Mouse (Mus musculus) right cerebral cortex, postnatal 4 days (tissue): Measurements from ENCODE around the gene Adgre5.

Experiments used
- DNase-seq: peaks from one replicate; pipeline ENCODE4 v3.0.0-alpha.2; 2022

Adgre5 gene

GRCm38 (mm10) chr8:83719693-83720092 lies 21.4 kb downstream of the Adgre5 start:
- DNase-seq, result no peak

DNA sequence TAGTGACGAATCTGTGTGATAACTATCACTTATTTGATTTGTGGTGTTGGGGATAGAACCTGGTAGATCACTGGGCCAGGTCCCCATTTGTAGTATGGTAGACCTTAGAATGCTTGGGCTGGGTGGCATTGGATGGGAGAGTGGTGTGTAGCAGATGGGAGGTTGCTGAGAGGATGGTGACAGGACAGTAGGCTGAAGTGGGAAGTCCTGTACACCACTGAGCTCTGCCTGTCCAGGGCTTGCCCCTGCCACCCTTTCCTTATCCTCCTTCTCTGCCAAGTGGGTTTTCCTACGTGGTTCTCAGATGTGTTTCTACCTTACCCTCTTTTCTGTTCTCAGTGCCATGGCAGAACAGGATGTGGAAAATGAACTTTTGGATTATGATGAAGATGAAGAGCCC lies 22.1 kb downstream of the Adgre5 start:
- no peak for DNase-seq

DNA sequence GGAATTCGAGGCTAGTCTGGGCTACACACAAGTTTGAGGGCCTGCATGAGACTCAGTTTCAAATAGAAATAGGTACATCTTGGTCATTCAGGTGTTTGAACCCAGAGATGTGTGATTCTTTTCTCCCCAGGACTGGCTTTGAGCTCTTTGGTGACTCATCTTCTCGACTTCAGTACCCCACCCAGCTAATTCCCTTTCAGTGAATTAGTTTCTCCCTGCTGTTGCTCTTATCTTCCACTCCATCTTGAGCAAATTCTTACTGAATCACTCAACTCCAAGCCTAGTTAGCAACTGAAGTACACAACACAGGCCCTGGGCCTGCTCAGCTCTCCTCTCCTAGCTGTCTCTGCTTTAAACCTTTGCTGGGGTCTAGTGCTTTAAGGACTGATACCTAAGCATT lies 24.6 kb downstream of the Adgre5 start:
- no peak for DNase-seq

- no peak for DNase-seq
Observed at GRCm38 (mm10) chr8:83715771-83716170, 25.4 kb downstream of the Adgre5 start.

DNA sequence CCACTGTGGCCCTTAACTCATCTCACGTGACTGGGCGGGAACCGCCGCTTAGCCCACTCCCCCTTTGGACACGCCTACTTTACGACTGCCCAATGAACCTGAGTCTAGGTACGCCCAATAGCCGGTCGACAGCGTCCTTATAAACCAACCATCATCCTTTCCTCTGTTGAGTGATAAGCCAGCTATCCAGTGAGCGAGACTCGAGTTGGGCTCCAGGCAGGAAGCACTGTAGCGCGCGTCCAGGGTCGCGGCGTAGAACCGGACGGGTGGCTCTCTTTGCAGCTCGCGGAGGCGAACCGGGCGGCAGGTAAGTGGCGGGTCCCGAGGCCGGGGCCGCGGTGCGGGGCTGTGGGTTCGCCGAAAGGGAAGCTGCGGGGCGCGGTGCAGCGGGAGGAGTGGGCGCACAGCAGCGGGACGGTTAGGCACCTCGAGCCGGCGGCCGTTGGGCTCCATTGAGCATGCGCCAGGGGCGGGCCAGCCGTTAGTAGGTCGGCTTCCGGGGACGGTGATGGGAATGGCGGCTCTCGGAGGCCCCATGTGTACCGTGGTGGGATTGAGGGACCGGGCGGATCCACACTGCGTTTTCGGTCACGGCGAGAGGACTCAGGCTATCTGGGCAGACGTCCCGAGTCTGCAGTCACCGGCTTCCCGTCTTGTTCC lies 26.0 kb downstream of the Adgre5 start, which contains the start of gene Ddx39:
TSS of gene Ddx39 (plus strand) at position 147 of the 660 bp plus-strand sequence.
- DNase-seq, result peak; percentile 91

DNA sequence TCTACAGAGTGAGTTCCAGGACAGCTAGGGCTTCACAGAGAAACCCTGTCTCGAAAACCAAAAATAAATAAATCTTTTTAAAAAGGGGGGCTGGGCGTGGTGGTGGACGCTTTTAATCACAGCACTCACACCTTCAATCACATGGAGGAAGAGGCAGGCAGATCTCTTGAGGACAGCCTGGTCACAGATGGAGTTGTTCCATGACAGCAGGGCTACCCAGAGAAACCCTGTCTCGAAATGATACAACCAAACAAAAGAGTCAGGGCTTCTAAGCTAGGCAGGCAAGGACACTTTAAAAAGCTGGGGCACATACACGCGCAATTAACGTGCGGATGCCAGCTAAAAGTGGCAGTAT lies 26.5 kb downstream of the Adgre5 start:
- DNase-seq, result no peak

DNA sequence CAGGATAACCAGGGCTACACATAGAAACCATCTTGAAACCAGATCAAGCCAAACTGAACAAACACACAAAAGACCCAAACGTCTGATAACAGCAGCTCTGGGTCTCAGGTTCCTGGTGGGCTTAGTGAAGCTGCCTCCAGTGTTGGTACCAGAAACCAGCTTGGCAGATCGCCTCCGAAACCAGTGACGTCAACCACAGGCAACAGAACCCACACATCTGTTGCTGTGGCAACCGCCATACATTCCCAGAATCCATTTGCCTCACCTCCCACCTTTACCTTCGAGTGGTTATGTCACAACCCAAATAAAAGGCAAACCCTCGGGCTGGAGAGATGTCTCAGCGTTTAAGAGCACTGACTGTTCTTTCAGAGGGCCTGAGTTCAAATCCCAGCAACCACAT lies 33.6 kb downstream of the Adgre5 start:
- DNase-seq, result no peak

- no peak for DNase-seq
Observed at GRCm38 (mm10) chr8:83706411-83706810, 34.7 kb downstream of the Adgre5 start.

DNA sequence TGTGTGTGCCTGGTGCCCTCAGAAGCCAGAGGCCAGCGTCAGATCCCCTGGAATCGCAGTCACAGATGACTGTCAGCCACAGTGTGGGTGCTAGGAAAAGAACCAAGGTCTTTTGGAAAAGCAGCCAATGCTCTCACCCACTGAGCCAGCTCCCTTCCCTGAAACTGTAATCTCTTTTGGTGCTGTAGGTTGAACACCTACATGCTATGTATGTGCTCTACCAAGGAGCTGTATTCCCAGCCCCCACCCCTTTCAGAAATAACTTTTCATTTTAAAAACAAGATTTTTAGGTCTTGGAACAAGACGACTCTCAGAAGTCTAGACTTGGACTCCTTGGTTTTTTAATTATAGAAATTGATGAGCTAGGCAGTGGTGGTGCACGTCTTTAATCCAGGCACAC lies 37.7 kb downstream of the Adgre5 start:
- DNase-seq, result no peak

- DNase-seq, result no peak
Observed at GRCm38 (mm10) chr8:83700423-83701085, 40.6 kb downstream of the Adgre5 start.

DNA sequence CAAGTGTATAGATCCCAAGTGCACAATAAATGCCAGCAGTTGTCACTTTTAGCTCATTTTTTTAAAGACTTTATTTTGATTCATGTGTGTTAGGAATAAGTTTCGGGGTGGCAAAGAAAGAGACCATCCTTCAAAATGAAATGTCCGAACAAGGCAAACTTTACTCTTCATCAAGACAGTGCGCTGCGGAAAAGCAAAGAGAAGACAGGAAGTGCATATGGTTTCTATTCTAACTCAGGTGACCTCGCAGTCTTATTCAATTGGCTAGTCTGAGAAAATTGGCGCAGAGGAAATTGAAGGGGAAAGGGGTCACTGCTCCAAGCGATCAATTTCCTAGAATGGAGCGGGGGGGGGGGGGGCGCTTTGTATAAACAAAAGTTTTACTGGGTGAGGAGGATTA lies 41.6 kb downstream of the Adgre5 start:
- DNase-seq, result no peak

DNA sequence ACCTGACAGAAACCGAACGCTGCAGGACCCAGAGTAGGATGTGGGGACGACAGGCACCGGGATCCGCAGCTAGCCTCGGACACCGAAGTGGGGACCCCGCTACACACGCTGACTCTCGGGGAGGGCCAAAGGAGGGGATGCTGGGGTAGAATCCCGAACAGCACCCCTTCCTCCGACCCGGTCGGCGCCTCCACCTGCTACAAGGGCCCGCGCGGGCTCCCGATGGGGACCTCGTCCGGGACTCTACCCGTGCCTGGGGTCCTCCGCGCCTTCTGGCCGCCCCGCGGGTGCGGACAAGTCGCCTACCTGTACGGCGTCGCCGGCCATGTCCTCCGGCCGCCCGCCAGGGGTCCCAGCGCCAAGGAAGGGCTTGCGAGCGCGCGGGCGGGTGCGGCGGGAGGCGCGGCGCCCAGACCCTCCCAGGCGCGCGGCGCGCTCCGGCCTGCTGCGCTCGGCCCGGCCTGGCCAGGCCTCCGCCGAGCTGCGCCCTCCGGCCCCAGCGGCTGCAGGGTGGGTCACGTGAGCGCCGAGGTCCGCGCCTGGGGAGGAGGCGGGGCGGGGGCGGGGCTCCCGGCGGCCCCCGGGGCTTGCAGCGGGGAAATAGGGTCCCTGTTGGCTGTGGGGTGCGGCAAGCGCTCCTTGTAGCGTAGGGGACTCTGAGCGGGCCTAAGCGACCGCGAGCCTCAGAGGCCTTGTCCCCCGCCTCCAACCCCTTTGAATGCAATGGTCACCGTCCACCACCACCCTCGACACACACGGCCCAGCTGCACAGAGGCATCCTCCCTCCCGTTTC lies 42.3 kb downstream of the Adgre5 start, which contains the start of gene Pkn1:
TSS of gene Pkn1 (minus strand) at position 519 of the 793 bp plus-strand sequence.
- peak; percentile 71 for DNase-seq

- peak; percentile 40 for DNase-seq
Observed at GRCm38 (mm10) chr8:83698291-83698660, 42.9 kb downstream of the Adgre5 start.

- no peak for DNase-seq
Observed at GRCm38 (mm10) chr8:83697374-83698220, 43.5 kb downstream of the Adgre5 start.

GRCm38 (mm10) chr8:83695351-83696106 lies 45.6 kb downstream of the Adgre5 start:
- DNase-seq, result no peak

DNA sequence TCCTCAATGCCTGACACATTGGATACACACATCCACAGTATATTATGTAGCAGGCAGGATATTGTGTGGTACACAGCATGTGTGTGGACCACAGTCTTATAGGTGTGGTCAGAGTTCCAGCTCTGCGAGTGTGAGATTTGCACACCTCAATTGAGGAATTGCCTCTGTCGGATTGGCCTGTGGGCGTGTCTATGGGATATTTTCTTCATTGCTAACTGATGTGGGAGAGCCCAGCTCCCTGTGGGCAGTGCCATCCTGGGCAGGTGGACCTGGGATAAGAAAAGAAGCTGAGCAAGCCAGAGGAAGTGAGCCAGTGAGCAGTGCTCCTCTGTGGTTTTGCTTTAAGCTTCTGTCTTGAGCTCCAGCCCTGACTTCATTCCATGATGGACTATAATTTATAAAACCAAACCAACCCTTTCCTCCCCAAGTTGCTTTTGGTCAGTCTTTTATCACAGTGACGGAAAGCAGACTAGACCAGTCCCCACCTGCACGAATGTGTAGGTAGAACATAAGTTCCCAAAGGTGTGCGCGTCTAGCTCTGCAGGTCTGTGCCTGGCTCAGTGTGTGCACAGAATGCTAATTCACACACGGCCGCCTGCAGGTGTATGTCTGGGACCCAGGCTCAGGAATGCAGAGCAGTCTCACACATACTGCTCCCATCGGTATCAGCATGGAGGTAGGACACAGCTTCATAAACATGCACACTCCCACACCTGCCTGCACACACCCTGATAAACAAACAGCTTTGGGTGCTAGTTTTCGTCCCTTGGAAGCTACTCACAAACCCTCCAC lies 46.6 kb downstream of the Adgre5 start:
- DNase-seq, result no peak

GRCm38 (mm10) chr8:83693609-83694236 lies 47.4 kb downstream of the Adgre5 start:
- no peak for DNase-seq

DNA sequence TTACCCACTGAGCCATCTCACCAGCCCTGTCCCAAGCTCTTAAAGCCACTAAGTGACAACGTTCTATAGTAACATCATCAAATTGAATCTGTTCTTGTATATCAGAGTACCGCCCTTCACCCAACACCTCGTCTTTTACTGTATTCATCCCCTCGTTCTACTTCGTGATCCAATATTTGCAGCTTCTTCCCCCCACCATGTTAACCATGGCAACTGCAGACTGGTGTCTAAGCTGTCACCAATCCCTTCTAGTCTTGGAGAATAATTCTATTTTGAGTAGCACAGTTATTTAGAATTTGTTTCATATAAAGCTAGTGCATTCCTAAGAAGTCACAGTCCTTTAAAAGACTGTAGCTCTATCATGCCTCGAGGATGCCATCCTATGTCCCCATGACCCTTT lies 51.9 kb downstream of the Adgre5 start:
- no peak for DNase-seq

- DNase-seq, result no peak
Observed at GRCm38 (mm10) chr8:83684517-83684916, 56.6 kb downstream of the Adgre5 start.

DNA sequence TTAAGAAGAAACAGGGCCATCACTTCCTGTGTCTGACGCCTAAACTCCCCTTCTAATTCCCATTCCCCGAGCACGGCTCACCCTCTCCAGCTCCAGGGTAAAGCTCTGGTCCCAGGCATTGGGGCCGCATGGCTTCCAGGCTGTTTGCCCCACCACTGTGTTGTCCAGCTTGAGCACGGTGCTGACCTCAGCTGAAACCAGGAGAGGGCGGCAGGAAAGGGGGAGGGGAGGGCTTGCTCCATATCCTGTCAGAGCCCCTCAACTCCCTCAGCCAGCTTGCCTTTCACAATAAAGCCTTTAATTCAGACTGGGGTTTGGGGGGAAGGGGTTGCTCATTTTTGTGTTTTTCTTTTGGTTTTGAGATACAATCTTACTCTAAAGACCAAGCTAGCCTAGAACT lies 60.0 kb downstream of the Adgre5 start:
- DNase-seq, result no peak

GRCm38 (mm10) chr8:83680603-83681002 lies 60.5 kb downstream of the Adgre5 start:
- DNase-seq, result no peak
